Mouse (Mus musculus) embryonic stem cell, embryonic (primary cell): ENCODE measurements at regions not wholly inside any gene's neighbourhood (a gene's known extent, or its start where the extent isn't known, plus 50 kb on each side); places are given as distances from the start of the nearest gene placed in this dataset.

Experiments
- CTCF ChIA-PET, 4 experiments: fragments of 300-600 bp in 2 of 4; fragments of 350-600 bp in 2 of 4; sonication (Branson Sonifier 250); formaldehyde crosslinking; loops; one replicate each; lab custom pipeline; 2022; ENCODE audit warnings: inconsistent platforms in 2 of 4; lab: Charles Lee
- POLR2A ChIA-PET, 4 experiments: fragments of 300-600 bp in 2 of 4; fragments of 350-600 bp in 2 of 4; sonication (Branson Sonifier 250); formaldehyde crosslinking; loops; one replicate each; lab custom pipeline; 2022; ENCODE audit warnings: antibody characterized with exemption in 4 of 4, inconsistent platforms in 1 of 4; lab: Charles Lee

DNA sequence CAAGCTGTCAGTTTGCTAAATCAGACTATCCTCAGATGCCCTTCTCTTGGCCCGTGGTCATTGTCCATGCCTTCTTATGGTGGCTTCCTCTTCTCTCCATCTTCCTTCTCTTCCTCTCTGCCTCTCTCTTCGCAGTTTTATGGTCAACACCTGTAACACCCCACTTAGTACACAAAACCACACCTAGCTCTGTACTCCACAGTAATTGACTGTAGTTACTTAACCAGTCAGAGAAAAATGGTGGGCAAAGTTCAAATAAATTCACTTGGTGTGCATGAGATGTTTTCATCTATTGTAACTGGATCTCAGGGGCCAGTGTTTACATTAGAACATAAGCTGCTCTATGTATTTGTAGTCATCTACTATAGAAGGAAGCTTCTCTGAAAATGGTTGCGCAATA, 807.8 kb upstream of the Cadm2 start:
- POLR2A ChIA-PET, result no interaction called here
- CTCF ChIA-PET, result interaction anchor here in 1 of 4 experiments (0.5 kb wide), 1 partner anchor 64 kb away, joined by 3 read pairs; no protein-coding TSS in a partner anchor

DNA sequence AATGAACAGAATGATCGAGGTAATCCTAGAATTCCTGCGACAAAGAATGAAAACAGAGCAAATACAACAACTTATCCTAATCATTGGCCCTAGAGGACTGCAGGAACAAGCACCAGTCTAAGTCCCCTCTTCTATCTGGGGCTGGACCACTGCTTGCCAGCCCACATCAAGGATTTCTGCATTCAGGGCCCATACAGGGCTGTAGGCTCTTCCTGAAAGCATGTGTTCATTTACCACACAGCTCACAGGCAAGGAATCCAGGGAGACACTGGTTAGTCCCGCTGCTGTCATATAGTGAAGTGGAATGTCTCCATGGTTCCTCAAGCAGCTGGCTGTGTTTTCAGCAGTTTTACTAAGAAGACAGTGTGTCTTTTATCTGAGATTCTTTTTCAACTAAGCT, 806.8 kb upstream of the Cadm2 start:
- ChIA-PET CTCF (no interaction called here), POLR2A (no interaction called here)

DNA sequence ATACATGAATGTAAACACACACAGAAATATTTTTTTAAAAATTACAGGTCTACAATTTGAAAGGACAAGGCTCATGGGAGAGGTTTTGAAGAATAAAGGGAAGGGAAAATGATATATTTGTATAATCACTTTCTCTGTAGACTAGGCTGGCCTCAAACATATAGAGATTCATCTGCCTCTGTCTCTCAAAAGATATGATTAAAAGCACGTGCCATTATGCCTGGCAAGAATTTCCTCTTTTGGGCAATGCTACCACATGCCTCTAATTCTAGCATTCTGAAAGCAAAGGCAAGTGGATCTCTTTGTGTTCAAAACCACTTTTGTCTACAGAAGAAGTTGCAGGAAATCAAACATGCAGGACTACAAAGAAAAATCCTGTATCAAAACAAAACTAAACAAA, 804.6 kb upstream of the Cadm2 start:
- CTCF ChIA-PET, result no interaction called here
- POLR2A ChIA-PET, result no interaction called here

DNA sequence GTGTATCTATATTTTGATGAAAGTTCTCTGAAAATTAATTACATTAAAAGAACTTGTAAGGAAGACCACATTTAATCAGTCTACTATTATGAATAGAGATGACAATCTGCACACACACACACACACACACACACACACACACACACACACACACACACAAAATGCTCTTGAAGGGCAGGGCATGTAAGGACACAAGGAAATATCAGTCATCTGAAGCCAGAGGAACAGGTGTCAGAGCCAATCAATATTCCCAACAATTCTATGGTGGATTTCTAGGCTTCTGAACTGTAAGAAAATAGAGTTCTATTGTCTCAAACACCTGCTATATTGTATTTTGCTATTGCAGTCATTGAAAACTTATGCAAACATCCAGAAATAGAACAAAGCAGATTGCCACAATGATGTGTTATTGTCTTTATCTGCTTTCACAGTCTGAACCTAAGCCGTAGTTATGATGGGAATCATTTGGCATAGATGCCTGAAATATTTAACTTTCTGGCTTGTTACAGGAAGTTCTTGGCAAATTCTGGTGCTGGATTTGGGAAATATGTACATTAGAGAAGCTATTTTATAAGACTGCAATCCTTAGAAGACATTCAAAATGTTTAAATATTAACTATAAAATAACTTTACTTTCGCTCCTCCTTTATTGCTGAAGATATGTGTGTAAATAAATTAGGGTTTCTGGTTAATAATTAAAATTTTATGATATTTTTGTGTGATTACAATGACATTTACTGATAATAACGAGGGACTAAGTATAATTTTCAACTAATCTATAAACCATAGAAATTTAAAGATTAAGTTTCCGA, 781.4 kb upstream of the Cadm2 start:
- CTCF ChIA-PET, result no interaction called here
- POLR2A ChIA-PET, result no interaction called here

DNA sequence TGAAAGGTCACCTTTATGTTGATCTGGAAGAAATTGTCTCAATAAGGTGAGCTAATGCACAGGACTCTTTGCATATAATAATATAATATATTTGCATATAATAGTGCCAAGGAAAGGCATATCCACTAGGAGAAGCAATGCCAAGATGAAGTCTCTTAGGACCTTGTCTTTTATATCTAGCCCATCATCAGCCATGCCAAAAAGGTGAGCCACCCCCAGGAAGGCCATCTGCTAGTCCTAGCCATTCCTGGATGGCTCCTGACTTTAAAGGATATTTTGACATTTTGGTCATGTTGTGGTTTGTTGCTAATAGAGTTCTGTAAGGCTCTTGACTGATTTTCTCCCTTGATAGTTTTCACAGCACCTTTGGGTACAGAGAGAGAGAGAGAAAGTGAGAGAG, 779.9 kb upstream of the Cadm2 start:
- CTCF ChIA-PET, result no interaction called here
- POLR2A ChIA-PET, result no interaction called here

DNA sequence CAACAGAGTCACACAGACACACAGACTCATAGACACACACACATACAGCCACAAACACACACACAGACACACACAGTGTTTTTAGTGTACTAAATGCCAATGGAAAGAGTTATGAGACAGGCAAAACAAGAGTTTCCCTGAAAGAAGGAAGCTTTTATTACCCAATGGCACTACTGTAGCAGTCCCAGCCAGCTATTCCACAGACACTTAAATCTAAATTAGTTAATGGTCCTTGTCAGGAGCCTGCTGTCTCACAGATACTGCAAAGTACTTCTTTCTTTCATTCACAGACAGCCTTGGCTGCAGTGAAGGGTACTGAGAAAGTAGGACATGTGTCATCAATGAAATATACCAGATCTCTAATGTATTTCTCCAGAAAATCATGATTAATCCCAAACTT, 730.4 kb upstream of the Cadm2 start:
- ChIA-PET CTCF (no interaction called here), POLR2A (no interaction called here)

DNA sequence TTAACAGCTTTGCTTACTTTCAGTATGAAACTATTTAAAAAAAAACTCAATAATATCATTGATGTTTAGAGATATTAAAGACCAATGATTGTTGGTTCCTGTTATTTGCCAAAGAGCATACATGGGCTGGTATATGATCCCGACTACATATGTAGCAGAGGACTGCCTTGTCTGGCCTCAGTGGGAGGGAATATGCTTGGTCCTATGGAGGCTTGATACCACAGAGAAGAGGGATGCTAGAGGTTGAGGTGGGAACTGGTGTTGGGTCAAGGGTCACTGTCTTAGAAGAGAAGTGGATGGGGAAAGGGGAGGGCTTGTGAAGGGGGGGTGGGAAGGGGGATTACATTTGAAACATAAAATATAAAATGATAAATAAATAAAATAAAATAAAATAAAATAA, 718.3 kb upstream of the Cadm2 start:
- ChIA-PET POLR2A (no interaction called here), CTCF (no interaction called here)
